Mouse (Mus musculus): ENCODE measurements around the gene Rcan3.

The Rcan3 gene

DNA sequence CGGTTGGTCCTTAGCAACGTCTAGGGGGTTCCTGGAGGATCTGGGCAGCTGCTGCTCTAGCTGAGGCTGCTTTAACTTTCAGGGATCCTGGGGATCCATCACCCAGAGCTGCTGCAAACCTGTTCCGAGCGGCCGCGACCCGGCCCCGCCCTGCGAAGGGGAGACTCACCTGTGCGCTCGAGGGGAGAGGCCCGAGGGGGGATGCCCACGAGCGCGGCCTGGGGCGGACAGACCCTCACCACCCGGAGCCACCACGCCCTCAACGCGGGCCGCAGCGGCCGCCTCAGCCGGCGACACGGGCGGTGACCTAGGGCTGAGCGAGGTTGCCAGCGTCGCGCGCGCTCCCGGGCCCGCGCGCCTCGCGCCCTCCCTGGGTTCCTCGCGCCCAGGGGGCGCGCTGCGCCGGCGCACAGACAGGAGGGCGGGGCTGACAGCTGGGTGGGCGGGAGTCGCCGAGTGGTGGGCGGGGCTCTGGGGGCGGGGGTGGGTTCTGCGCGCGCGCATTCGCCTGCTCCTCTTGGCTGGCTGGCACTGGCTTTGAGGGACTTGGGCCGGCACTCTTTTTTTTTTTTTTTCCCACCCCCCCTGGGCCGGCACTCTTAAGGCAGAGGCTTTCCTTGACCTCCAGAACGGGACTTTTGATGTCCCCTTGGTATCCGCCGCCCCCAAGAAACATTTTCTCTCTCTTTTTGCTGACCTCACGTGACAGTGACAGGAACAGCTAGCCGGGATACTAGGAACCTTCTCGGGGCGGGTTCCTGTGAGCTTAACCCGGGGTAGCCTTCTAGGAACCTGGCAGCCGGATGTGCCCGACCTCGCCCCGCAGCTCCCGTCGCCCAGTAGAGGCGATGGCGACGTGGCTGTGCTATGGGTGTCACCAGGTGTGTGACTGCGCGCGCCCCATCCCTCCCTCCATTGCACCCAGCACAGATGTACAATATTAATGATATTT, at the start of gene Rcan3:
Gene Rcan3, minus strand, starts transcription at position 411 of the 952 bp plus-strand sequence.
- peak; percentile 91 to 94 for DNase-seq

DNA sequence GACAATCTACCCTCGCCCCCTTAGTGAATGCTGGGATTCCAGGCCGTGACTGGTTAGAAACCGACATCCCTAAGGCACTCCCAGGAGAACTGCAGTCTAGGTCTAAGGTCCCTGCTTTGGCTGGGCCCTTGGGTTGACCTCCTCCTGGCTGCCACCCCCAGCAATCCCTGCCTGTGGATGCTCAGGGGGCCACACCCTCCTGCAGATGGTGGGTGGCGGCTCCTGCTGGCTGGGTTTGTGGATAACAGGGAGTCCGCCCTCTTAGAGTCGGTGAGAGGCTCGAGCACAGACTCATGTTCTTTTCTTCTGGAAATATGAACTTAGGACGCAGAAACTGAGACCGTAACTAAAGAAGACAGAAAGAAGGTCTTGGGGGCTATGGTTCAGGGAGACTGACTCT, 46.7 kb upstream of the Rcan3 start:
- DNase-seq = no peak

DNA sequence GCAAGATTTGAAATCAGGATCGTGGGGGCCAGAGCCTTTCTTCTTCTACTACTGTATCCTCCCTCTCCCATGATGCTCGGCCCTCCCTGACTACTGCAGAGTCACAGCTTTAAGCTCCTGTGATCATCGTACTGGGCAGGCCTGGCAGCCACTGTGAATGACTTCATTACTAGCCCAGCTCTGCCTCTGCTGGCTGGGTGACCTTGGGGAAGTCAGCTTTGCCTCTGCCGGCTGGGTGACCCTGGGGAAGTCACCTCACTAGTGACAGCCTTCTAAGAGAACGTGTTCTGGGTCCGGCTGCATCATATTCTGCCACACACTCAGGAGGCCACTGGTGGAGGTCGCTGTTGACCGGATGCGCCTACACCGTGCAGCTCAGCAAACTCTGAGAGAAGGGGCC, 44.2 kb upstream of the Rcan3 start:
- DNase-seq = no peak

DNA sequence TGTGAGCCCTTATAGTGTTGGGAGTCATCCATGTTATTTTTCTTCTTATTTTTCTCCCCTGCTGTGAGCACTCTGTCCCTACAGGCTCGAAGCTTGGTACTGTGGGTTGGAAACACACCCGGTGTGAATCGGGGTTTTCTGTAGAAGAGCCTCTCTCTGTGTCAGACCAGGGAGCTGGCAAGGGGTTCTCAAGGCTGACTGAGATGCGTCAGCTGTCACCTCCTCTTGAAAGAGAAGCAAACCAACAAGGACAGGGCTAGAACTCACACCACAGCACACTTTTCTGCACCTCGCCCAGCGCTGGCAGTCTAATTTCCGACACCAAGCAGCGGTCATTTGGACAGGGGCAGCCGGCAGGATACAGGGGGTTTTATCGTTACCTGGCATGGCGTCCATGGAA, 29.8 kb upstream of the Rcan3 start:
- DNase-seq = no peak

DNA sequence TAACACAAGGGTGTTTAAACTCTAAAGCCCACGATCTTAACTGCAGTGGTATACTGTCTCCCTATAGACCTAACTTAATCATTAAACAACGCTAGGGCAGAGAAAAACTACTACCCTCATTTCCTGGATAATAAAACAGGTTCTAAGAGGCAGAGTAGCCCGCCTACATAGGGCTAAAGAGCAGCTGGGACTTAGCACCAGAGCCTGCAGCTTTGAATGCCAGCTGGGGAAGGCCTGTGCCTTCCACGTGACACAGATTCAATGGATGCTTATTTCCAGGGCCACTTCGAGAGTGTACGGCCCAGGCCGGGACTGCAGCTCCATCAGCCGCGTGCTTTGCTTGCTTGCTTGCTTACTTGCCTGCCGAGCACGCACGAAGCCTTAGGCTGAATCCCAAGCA, 19.9 kb upstream of the Rcan3 start:
- no peak for DNase-seq

DNA sequence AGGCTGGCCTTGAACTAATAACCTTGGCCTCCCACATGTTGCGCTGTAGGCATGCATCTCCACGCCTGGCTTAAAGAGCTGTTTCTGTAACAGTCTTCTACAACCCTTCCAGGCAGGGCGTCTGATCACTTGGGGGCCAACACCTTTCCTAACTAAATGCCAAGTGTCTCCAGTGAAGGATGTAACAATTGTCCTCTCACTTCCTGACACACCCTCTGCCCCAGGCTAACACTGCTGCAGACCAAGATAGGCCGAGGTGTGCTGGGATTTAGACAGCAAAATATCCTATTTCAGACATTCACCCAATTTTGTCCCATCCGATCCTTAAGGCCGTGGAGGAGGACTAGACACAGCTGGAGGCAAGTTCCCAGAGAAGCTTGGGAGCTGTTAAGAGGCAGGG, 19.5 kb upstream of the Rcan3 start:
- DNase-seq = no peak

DNA sequence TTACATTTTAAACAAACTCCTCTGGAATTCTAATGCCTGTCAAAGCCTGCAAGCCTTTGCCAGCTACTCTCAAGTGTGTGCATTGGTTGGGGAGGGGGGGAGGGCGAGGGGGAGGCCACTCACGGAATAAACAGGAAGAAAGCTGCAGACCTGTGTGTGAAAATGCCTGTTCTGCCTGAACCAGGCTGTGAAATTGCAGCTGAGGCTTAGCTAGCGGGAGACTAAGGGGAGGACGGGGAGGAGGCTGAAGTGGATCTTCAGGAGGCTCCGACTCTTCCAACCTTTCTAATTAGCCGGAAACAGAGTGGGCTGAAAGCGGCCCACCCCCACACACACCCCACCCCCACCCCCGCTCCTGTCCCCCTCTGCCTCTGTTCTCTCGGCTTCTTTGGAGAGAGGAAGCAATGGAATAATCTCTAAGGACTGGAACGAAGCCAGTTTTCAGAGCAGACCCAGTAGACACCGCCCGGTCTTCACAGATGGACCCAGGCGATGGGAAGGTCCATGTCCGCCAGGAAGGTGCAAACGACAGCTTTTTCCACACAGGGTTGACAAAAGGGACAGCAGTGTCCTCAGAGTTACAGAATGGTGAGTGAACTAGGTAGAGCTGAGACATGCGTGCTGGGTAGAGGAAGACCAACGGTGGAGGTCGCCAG, 17.8 kb upstream of the Rcan3 start:
- DNase-seq = peak; percentile 31 to 45

DNA sequence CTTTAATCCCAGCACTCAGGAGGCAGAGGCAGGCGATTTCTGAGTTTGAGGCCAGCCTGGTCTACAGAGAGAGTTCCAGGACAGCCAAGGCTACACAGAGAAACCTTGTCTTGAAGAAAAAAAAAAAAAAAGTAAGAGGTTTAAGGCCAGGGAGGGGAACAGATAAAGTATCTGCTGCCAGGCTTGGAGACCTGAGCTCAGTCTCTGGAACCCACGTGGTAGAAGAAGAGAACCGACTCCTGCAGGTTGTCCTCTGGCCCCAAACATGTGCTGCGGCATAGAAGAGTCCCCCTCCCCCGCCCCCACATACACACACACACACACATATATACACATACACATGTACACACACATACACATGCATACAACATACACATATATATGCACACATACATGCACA, 8.8 kb upstream of the Rcan3 start:
- DNase-seq = no peak

DNA sequence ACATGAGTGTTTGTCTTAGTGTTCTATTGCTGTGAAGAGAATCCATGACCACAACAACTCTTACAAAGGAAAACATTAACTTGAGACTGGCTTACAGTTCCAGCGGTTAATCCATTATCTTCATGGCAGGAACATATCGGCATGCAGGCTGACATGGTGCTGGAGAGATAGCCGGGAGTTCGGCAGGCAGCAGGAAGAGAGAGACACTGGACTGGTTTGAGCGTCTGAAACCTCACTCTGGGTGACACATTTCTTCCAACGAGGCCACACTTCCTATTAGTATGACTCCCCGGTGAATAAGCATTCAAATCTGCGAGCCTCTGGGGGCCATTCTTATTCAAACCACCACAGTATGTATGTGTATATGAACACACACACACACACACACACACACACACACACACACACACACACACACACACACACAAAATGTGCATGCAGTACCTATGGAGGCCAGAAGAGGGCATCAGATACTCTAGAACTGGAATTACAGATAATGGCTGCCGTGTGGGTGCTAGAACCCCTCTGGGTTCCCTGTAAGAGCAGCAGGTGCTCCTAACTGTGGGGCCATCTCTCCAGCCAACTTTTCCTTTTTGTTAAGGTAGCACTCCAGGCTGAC, 6.4 kb upstream of the Rcan3 start:
- DNase-seq = peak; percentile 36 to 53

DNA sequence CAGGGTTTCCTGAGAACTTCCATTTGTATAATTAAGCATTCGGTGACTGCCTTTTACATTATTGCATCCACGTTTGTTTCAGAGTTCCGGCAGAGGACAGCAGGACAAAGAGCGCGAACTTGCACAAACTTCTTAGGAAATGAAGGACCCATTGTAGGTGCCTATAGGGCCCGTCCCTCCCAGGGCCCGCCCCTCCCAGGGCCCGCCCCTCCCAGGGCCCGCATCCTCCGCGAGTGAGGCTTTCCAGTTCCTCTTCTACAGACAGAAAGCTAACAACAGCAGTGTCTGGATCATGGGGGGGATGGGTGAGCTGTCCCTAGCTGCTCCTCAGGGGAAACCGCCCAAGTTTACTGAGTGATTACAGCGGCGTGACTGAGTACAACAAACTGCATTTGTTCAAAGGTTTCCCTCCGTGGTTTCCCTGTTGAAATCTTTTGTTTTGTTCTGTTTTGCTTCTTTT, 5.6 kb upstream of the Rcan3 start:
- peak in 1 of 2 experiments; percentile 32 for DNase-seq

DNA sequence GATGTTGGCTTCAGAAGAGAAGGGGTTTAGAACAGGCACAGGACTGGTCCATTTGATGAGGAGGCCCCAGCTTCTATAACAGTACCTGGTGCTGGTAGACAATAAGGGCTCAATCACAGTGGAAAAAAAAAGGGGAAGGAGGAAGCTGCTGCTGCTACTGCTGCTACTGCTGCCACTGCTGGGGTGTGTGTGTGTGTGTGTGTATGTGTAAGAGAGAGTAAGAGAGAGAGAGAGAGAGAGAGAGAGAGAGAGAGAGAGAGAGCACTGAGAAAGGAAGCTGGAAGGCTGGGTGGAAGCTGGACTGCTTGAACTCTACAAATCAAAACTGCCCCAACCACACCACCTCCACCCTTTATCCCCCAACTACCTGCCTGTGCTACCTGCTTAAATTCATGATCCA, 4.3 kb upstream of the Rcan3 start:
- DNase-seq = no peak

DNA sequence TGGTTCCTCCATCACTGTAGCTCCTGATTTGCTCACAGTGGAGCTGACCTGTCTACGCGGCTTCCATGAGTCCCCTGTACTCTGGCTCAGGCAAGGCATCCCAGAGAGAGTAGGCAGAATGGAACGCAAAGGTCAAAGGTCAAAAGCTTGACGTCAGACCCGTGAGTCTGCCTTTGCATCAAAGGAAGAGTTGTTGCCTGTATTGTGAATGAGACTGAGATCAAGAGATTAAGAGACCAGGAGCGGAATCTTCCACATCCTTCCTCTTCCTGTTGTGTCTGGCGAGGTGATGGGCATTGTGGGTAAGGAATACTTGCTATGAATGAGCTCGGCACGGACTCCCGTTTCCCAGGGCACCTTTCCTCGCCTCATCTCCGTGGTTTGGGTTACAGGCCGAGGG, 2.6 kb upstream of the Rcan3 start:
- no peak for DNase-seq

DNA sequence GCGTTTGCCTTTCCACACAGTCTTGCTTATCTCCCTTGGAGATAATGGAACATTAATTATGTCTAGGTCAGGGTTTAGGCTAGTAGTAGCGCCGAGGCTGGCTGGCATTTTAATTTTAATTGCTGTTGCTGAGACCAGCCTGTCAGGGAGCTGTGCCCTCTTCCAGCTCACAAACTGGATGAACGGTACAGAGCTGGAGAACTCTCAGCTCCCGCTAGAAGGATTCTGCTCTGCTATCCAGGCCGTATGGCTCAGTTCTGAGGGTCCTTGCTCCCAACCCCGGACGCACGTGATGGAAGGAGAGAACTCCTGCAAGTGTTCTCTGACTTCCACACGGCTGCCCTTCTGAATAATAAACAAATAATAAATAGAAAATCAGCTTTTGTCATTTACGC, 739 bp upstream of the Rcan3 start:
- DNase-seq = peak; percentile 40 to 53

DNA sequence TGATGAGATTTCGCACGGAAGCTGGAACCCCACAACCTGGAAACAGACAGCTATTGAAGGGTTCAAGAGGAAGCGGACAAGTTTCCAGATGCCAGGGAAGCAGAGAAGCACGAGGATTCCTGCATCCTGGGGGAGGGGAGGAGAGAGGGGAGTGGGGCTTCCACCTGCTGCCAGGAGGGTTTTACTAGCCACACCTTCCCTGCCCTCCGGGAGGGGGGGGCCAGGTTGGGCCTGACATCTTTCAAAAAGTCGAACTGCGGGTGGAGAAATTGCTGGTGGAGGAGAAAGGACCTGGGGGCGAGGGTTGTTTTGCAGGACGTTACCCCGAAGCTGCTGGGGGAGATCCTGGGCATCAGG, 589 bp downstream of the Rcan3 start:
- peak; percentile 57 to 62 for DNase-seq

DNA sequence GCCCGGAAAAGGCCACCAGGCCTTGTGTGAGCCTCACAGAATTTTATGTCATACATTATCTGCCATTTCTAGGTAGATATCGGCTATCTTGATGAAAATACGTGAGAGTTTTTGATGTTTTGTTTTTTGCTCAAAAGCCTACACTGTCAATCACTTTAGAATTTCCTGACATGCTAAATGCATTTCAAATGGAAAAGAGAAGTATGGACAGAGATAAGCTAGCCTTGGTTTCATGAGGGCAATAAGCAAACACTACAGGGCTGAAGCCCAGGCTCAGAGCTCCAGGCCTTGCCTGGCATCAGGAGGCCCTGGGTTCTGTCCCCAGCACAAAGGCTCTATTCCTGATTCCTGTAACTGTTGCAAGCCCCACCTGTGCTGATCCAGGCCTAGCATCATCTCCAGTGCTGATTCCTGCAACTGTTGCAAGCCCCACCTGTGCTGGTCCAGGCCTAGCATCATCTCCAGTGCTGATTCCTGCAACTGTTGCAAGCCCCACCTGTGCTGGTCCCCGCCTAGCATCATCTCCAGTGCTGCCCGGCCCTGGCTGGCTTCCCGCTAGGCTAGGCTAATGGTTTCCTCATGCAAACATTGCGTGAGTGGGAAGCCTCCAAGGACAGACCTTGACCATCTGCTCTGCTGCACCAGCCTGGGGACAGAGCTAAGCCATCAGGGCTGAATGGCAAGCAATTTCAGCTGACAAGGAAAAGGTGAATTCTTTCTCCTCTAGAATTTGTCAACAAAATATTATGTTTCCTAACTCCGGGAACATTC, 3.5 kb downstream of the Rcan3 start:
- peak; percentile 74 to 80 for DNase-seq

DNA sequence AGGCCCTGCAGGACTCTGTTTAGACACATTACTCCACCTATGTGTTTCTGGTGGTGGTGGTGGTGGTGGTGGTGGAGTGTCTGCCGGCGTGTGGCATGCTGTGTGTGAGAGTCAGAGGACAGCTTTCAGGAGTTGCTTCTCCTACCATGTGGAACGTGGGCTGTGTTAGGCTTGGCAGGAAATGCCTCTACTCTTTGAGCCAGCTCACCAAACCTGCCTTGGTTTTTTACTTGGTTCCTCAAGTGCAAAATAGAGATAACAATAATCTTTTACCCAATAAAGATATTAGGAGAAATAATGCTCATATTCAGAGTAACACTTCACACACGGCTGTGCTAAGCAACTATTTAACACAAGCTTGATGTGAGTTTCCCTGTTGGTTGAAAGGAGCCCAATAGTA, 4.3 kb downstream of the Rcan3 start:
- DNase-seq = no peak

DNA sequence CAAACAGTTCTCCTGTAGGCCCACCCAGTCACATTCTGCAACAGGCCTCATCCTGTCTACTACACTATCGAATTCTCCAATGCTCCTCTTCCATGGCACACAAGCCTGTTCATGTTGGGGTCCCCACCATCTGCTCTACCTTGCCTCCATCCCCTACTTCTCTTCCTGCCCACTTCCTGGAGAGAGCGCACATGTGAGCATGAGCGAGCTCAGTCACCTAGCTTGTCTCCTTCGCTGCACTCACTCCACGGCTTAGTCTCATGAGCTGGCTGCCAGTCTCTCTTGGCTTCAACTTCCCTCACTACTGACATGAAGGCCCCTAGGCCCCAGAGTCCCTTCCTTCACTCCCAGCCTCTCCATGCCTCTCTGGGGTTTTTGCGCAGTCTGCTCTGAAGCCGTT, 7.1 kb downstream of the Rcan3 start:
- DNase-seq = no peak

DNA sequence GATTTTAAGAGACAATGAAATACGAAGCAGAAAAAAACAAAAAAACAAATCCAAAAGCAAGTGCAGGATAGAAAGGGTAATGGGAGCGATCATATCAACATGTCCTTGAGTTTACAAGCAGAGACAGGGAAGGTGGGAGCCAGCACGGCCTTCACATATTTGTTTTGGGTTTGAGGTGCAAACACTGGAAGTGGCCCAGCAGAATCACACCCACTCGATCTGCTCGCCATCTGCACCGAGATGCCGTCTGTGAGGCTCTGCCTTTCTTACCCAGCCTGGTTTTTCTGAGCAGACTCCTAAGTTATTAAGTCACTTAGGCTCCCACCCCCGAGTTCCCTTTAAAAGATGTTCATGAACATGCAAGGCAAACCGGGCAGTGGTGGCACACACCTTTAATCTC, 8.0 kb downstream of the Rcan3 start:
- DNase-seq = peak in 1 of 2 experiments; percentile 16

DNA sequence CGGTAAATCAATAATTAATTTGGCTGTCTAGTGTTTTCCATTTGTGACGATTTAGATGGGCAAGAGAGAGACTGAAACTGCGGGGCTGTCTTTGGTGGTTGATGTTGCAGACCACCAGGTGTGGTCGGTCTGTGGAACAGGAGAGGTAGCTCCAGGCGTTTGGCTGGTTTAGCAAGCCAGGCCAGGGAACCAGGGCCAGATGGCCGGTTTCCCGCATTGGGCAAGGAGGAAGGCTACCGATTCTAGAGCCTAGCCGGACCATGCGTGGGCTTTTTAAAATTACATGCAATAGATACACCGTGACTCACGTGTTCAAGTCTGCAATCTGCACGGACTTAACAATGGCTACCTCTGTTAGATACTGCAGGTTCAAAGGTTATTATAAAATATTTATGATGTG, 12.7 kb downstream of the Rcan3 start:
- peak; percentile 59 to 69 for DNase-seq

DNA sequence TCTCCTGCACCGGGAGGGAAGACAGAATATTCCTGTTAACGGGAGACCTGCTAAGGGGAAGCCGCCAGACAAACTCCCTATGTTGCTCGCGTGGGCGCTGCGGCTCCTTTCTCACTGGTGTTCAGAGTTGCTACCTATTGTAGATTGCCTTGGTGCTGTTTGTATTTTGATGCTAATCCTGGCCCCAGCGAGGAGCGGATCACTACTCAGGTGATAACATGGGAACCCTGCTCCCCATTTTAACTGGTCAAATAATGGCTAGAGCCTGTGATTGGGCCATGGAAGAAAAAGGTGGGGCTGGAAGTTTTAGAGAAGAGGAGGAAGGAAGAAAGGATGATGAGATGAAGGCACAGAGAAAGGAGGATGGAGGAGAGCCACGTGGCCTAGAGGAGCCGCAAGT, 13.2 kb downstream of the Rcan3 start:
- no peak for DNase-seq

DNA sequence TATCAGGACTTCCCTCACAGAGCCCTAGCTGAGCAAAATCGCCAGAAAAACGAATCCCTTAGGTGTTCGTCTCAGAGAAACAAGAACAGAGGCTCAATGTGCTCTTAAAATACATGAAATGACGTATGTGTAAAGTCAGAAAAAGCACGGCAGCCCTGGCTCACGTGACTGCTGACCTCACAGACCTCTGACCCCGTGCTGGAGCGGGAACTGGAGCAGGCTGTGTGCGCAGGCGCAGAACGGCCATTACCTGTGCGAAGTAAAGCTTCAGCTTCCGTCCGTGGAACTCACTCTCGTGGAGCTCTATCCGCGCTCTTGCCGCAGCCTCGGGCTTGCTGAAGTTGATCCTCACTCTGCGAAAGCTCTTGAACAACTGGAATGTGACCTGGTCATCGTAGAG, 13.7 kb downstream of the Rcan3 start:
- DNase-seq = no peak

DNA sequence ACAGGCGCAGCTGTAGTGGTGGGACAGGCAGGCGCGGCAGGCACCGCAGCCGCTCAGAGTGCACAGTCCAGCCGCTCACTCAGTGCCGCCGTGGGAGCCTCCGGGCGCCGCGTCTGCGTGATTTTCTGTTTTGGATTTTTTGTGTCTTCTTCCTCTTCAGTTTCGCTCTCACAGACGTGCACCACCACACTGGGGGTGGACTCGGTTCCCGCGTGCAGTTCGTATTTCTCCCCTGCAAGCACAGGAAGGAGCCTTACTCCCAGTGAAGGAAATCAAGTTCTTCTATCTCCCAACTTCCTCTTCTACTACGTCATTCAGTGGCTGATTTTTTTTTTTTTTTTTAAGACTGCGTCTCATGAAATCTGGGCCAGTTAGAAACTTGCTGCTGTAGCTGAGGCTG, 17.3 kb downstream of the Rcan3 start:
- no peak for DNase-seq

DNA sequence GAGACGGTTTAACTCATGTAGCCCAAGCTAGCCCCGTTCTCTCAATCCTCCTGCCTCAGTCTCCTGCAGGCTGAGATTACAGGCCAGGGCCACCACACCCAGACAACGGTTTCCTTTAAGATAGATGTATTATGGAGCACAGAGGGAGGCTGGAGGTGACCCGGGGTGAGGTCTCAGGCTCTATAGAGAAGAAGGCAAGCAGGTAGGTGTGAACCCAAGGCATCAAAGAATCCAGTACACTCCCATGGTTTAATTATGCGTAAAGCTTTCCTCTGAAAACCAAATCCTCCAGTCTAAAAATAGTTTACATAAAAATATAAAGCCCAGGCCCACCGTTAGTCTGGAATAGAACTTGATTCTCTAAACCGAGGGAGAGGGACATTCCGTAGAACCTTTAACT, 20.2 kb downstream of the Rcan3 start:
- no peak for DNase-seq
